Mouse (Mus musculus) thymus, postnatal 0 days (tissue): ENCODE data around the gene Nfe2l2. TPM values are rescaled to one million over a fixed set of nuclear protein-coding genes. Genes with fewer than 3 reads are reported as not detected.

Experiments used
- microRNA-seq: library from miRNA; unstranded; fragments of <30 nt; microRNA quantifications from one replicate; pipeline ENCODE4, GENCODE M21; 2016; ENCODE audit warnings: borderline number of aligned reads
- polyA plus RNA-seq: library from polyadenylated mRNA; unstranded; fragments of >200 nt; fragmentation: Nextera tagmentation; extraction: Ambion mirVana; gene quantifications from 2 replicates; pipeline ENCODE4 v1.2.1, GENCODE M21; 2015

Nfe2l2 gene
- polyA plus RNA-seq, 1 experiment from 2014 or later, result 56.6 TPM

Small RNA genes within 50 kb of the gene (microRNA-seq; reads per million reads assigned to microRNA genes)
- not detected for gene Gm24574

Other genes with a start within 250 kb of the Nfe2l2 start
- 292 and 303 TPM in 2 replicates for gene Hnrnpa3, start 45.4 kb downstream of the Nfe2l2 start, polyA plus RNA-seq
- 19.0 and 20.8 TPM in 2 replicates for gene Agps, start 127.5 kb upstream of the Nfe2l2 start, polyA plus RNA-seq
- gene Ttc30b, start 233.9 kb upstream of the Nfe2l2 start, polyA plus RNA-seq, result 4.2 and 5.5 TPM in 2 replicates